Mouse (Mus musculus) spleen, adult 18-20 months (tissue): ENCODE measurements at regions not wholly inside any gene's neighbourhood (a gene's known extent, or its start where the extent isn't known, plus 50 kb on each side); places are given as distances from the start of the nearest gene placed in this dataset.
"Not testable (repeated sequence)": the region's sequence is repeated elsewhere in the genome, so short reads cannot be mapped to it uniquely, and the experiment has no call there.

Experiments used
- DNase-seq, 2 experiments: peaks; one replicate each; pipeline ENCODE4 v3.0.0; 2022; ENCODE audit warnings: mixed read lengths in 2 of 2

DNA sequence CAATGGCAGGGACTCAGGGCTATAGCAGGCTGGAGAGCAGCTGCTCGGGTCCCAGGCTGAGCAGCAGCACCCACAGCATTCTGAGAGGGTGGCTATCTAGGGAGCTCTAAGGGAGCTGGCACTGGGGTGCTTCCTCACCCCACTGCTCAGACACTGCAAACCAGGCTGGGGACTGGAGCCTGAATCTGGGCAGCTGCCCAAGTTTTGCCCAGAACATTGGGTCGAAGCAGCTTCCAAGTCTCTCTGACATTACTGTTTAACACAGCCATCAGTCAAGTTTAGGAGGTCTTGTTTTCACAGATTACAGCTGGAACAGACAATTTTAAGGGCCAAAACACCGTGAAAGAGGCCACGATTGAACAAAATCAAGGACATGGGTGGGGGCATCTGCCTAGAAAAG is 96.1 kb upstream of the Tcerg1l start:
- no peak for DNase-seq

DNA sequence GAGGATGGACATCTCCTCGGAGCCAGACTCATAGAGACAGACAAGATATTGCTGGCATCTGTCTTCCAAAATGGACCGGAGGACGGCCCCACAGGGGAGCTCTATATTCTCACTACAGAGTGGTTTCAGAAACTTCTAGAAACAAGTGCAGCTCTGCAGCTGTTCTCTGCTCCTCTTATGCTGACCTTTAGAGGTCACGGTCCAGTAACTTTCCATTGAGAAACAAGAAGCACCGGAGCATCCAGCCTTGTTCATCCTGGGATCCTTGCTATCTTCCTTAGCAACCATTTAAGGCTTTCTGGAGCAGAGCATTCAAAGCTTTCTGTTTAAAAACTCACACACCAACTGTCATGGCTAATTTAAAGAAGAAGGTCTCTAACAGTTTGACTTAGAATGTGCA is 94.7 kb upstream of the Tcerg1l start:
- DNase-seq: no peak

DNA sequence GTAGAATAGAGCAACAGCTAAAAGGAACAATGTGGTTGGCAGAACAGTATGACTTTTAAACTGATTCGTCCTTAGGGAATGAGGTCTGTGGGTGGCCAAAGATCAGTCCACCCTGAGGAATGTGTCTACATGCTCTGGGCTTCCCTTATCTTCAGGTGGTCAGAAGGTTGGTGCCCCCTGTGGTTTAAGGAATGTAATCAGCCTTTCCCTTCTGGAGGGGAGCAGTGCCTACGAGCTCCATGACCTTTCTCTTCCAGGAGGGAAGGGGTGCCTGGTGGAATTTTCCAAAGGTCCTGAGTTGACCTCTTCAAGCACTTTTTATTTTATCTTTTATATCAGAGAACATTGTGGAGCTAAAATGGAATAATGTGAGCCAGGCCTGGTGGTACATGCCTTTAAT is 91.9 kb upstream of the Tcerg1l start:
- no peak for DNase-seq

DNA sequence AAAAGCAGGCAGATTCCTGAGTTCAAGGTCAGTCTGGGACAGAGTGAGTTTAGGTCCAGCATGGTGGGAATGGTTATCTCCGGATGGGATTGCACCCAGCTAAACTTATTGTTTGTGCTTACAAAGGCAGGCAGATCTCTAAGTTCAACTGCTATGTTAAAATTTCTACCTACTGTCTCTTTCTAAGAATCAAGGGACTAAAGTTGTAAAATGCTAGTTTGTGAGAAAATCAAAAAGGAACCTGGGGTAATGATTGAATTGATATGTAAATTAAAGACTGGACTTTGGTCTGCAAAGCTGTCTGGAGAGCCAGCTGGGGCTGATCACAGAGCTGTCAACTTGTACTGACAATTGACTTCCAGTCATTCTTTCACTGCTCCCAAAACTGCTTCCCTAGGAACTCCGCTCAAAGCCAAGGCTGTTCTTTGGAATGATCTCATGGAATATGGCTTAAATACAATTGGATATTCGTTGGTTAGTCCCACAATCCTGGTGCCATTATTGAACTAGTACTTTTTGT is 90.7 kb upstream of the Tcerg1l start:
- no peak for DNase-seq

DNA sequence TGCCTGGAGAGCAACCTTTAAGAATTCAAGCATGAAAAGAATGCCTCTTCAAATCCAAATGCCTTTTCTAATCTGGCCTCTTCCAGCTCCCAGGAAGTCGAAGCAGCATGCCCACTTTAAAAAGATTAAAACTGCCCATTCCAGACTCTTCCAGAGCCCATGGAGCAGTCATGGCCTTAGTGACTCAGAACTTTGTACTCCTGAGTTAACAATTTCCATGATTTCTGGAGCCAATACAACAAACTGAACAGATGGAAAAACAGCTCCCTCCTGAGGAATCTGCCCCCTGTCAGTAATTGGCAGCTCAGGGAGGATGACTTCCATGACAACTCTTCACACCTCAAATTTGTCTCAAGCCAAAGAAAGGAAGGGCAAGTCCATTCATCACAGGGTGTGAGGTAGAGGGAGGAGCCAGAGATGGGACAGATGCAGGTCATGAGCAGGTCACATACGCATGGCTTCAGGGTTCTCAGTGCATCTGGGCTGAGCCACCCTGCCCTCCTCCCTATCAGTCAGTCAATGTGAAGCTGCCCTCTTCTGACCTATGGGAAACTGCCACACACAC is 75.4 kb upstream of the Tcerg1l start:
- no peak for DNase-seq

DNA sequence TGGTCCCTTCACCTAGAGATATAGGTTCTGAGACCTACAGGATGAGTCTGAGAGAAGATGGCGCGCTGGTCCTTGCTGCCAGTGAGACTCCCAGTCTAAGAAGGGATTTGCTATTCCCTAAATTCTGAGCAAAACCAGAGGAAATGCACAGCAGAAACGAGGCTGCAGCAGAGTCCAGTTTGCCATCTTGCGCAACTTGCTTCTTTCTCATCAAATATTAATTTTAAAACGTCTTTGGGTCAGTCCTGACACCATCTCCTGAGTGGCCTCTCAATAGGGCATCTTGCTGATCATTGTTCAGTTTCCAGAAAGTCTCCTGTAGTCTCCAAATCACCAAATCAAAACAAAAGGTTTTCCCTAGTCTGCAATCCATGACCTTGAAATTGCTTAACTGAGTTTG is 74.8 kb upstream of the Tcerg1l start:
- no peak for DNase-seq

DNA sequence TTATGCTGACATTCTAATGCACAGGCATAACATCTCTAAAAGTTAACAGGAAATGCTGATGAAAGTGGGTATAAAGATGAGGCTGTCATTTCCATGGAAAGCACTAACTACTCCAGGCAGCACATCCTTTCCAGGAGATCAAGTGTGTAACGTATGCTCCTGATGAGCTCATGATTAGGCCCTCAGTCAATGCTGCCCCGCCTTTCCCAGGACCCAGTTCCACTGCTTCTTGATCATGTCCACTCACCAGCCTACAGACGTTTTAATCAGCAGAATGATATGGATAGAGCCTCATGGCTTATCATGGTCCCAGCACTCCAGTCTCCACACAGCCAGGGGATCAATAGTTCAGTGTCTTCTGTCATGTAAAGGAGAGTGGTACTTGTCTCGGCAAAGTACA is 71.7 kb upstream of the Tcerg1l start:
- DNase-seq: no peak

DNA sequence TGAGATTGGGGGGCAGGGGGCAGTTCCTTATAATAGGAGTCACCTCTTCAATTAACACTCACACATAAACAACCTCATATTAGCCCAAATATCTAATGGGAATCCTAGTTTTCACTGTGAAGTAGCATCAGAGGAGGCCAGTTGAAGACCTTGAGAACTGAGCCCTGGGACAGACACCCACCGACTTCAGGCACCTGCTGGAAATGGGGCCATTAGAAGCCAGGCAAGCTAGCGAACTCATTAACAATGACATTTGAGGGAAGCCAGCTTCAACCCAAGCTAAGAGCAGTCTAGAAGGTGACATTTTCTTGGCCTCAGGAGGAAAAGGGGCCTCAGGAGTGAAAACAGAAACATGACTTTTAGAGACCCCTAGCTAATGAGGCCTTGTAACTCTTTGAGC is 70.9 kb upstream of the Tcerg1l start:
- DNase-seq: no peak

DNA sequence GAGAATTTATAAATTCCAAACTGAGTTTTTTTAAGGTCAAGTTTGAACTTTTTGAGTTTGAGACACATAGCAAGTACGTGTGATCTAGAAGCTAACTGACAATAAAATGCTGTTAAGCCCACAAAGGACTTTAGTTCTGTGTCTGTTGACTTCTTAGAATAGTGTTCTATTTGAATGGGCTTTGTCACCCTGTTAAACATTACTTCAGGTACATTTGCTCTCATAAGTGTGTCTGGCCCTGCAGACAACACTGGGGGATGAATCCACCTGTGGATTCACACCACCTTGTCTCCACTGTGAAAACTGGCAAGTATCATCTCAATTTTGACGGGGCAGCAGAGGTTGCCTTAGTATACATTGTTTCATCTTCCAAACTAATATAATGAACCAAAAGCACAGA is 70.5 kb upstream of the Tcerg1l start:
- DNase-seq: no peak

DNA sequence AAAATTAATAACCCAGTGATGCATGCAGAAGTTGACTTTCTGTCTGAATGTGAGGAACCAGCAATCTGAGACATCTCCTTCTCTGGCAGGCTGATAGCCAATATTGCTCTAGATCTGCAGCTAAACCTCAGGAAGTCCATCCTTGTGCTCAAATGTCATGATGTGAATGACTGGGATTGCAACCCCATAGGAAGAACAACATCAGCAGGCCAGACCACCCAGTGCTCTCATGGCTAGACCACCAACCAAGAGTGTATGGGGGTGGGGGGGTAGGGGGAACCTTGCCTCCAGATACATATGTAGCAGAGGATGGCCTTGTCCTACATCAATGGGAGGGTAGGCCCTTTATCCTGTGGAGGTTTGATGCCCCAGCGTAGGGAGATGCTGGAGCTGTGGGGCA is 69.9 kb upstream of the Tcerg1l start:
- no peak for DNase-seq

DNA sequence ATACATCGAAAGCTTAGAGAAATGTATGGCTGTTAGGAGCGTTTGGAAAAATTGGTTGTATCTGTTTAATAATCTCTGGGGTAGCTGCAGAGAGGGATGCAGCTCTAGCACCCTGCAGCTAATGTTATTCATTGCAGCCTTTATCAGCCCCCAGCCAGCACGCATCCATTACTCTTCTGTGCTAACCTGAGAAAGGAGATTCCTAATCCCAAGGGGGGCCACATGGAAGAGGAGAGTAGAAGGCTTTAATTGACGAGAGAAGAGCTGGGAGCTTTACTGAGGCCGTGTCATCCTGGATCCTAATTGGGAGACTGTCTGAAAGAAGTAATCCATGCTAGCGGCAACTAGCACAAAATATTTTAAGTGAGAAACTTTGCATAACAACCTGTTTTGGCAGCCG is 60.4 kb upstream of the Tcerg1l start:
- DNase-seq: no peak

DNA sequence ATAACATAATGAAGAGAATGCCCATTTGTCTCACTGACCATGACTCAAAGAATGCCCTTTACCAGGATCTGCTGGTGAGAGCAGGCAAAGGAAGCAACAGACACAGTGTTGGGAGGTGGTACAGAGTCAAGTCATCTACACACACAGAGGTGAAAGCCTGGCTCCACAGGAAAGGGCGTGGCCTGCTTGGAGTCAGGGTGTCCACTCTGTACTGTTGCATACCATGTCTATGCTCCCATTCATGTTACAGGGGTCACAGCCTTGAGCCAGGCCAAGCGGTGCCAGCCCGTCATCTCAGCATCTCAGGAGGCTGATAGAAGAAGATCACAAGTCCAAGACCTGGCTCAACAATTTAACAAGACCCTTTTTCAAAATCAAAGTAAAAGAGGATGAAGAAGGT is 57.8 kb upstream of the Tcerg1l start:
- no peak for DNase-seq

DNA sequence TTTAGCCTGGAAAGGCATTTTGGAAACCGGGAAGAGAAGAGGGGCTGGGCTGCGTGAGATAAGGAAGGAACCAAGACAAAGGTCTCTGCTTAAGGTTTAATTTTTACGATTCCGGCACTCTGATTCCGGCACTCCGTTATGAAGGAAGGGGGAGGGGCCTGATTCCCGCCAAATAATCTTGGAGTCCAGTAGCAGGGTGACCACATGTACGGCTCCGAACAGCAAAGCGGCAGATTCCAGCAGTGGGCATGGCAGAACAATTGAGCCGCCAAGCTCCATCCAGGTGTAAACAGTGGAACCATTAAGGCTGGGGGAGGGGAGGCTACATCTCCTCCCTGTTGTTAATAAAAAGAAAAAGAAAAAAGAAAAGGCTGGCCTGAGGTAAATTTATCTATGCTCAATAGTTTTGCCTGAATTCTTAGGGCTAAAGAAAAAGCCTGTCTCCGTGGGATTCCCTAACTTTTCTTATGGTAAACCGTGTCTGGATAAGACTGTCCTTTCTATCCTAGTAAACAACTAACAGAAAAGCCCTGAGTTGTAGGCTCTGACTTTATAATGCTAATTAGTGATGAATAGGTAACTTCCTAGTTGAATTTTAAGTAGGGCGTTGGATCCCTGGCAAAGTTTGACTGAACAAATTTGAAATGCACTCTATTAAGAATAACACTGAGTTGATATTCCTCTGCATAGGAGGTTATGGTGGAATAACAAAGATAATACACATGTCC is 57.1 kb upstream of the Tcerg1l start:
- not testable (repeated sequence) for DNase-seq

DNA sequence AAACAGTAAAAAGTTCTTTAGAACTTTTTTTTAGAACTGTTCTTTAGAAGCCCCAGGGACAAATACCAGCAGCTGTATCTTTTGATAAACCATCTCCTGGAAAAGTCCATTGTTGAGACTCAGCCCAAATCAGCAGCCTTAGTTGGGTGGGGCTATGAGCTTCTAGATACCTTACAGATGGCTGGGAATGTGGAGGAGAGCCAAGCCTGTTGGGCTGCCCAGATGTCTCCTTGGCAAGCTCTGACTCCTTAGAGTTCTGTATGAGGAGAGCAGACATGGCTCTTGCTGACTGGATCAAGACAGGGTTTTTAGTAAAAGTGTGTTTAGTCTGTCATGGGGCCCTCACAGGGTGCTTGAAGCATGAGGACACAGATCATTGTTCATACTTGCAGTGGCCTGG is 53.8 kb upstream of the Tcerg1l start:
- no peak for DNase-seq

DNA sequence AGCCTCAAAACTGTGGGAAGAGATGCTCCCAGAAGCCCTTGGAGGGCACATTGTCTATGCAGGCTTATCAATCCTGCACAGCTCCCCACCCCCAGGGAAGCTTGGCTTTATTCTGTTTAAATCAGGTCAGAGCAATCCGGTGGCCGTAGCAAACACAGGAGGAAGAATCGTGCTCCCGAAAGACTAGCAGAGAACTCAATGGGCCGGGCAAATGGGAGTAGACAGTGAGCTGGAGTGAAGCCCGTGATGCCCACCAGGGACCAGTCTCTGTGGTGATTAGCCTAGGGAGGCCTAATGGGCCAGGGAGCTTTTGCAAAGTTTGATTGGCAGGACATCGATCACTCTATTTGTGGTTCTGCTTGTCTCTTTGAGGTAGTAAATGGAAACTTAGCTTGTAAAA is 51.0 kb upstream of the Tcerg1l start:
- no peak for DNase-seq
